Mouse (Mus musculus): ENCODE measurements around the gene Vmn1r233. TPM values are rescaled to one million over a fixed set of nuclear protein-coding genes. Genes with fewer than 3 reads are reported as not detected.

Vmn1r233 gene
- not detected for total RNA-seq (2023)

DNA sequence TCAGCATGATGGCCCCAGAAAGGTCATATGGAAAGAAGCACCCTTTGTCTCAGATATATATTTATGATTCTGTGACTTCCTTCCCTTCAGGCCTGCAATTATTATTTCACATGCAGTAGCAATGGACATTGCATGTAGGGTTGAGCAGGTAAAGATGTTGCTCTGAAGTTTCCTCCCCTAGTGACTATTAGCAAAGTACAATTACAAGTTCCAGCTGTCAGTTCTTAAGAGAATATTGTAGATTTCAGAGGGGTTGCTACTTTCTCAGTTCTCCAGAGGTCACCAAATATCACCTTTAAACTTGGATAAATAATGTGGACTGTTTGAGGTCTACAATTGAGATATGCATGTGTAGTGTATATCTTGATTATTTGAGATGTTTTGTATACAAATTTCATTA, at the start of gene Vmn1r233:
Gene Vmn1r233 (minus strand): TSS at position 101 of the 400 bp plus-strand sequence.

DNA sequence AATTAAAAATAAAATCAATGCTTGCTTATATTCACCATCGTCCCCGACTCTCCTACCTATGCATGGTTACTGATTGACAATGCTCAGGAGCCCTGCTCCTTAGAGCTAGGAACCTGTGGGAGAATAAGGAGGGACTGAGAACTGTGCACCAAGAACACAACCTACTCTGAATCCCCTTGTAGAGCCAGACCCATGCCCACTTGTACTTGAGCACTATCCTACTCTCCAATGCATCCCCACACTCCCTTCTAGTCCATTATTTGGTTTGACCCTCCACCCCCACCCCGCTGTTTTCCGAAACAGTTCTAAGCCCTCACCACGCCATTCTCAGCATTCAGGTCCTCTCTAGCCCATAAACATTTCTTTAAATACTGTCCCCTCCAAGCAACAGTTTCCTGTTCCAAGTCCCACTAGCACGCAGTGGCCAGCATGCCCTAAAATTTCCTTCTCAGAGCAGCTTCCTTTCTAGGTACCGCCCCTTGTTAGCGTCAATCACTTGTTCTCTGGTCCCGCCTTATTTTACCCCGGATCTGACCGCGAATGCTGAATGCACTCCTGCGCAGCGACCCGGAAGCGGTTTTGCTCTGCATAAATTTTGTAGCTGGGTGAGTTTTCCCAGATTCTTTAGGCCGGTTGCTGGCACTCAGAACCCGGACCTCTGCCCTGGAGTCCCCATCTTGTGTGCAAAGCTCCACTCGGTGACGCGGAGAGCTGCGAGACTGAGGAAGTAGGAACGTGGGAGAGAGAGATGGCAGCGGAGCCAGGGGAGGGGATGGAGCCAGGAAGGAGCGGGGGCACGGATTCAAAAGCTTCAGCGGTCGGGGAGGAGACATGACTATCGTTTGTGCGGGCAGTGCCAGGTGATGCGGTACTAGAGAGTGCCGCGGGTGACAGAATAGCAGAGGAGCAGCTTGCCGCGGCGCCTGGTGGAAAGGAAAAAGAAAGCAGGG, 12.4 kb upstream of the Vmn1r233 start, which contains the start of gene Zfp160:
Gene Zfp160 (plus strand): TSS at position 522 of the 950 bp plus-strand sequence.

DNA sequence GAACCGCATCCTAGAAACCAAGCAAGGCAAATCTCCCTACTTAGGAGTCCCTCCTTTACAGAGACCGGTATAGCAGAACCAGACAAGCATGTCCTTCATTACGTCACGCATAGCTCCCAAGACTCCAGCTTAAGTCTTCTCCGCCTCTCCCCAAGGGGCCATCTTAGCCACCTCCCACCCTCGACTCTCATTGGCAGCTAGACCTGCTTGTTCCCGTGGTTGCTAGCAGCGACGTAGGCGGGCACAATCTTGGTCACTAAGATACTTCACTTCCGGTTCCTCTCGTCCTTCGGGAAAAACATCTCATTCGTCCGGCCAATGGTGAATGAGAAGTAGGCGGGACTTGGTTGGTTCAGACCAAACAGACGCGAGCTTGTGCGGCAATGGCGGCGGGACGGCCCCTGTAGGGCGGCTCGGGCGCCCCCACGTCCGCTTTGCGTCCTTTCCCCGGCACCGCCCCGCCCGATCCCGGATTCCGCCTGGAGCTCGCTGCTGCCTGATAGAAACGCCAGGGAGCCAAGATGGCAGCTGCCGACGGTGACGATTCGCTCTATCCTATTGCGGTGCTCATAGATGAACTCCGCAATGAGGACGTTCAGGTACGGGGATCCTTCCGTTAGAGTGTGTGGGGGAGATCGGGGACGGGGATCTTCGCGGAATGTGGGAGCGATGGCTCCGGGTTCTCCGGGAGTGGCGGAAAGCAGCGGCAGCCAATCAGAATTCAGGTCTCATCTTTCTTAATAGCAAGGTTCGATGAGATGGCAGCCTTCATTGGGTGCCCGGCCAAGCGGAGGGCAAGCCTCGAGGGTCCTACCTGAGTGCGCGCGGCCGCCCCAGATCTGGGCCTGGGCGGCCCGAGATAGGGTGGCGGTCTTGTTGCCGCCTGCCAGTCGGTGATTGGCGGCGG, 51.0 kb downstream of the Vmn1r233 start, which contains the start of gene Ppp2r1a:
Gene Ppp2r1a (plus strand): TSS at position 327 of the 907 bp plus-strand sequence.

Other genes with a start within 250 kb of the Vmn1r233 start
- gene Vmn1r228, start 210.3 kb downstream of the Vmn1r233 start, total RNA-seq (2023), result not detected
- gene Vmn1r229, start 184.9 kb downstream of the Vmn1r233 start, total RNA-seq (2023), result under 1 TPM in 1 of 2 experiments, not detected in 1; 0.09 TPM
- not detected for gene Vmn1r230, start 156.0 kb downstream of the Vmn1r233 start, total RNA-seq (2023)
- not detected for gene Vmn1r231, start 91.4 kb downstream of the Vmn1r233 start, total RNA-seq (2023)
- gene Vmn1r232, start 76.8 kb downstream of the Vmn1r233 start, total RNA-seq (2023), result not detected
- gene Ppp2r1a, start 51.2 kb downstream of the Vmn1r233 start, total RNA-seq (2023), result 100 to 1,000 TPM; 267 to 303 TPM
- 10 to 100 TPM; 10.7 to 14.4 TPM for gene Zfp160, start 12.4 kb upstream of the Vmn1r233 start, total RNA-seq (2023)
- gene Vmn1r234, start 229.6 kb upstream of the Vmn1r233 start, total RNA-seq (2023), result not detected